Mouse (Mus musculus) A20 (cell line): ENCODE results near the gene Osbp.

Experiments
- DNase-seq: peaks from one replicate; pipeline ENCODE4 v3.0.0-alpha.2; 2011; ENCODE audit warnings: low read depth, low spot score

Osbp gene

GRCm38 (mm10) chr19:12010916-12011559 is 45.3 kb downstream of the Osbp start:
- DNase-seq = peak; percentile 93

- DNase-seq = peak; percentile 97
Observed at GRCm38 (mm10) chr19:12011560-12012556, 46.1 kb downstream of the Osbp start.

- no peak for DNase-seq
Observed at GRCm38 (mm10) chr19:12012615-12013014, 46.9 kb downstream of the Osbp start.

GRCm38 (mm10) chr19:12013228-12013627 is 47.5 kb downstream of the Osbp start:
- peak; percentile 74 for DNase-seq

GRCm38 (mm10) chr19:12015708-12016107 is 50.0 kb downstream of the Osbp start:
- DNase-seq = peak; percentile 43

GRCm38 (mm10) chr19:12016192-12016591 is 50.5 kb downstream of the Osbp start:
- DNase-seq = no peak

- no peak for DNase-seq
Observed at GRCm38 (mm10) chr19:12024149-12024548, 58.4 kb downstream of the Osbp start.

- no peak for DNase-seq
Observed at GRCm38 (mm10) chr19:12025333-12025732, 59.6 kb downstream of the Osbp start.

GRCm38 (mm10) chr19:12026606-12027005 is 60.9 kb downstream of the Osbp start:
- DNase-seq = no peak

- DNase-seq = no peak
Observed at GRCm38 (mm10) chr19:12037727-12038126, 72.0 kb downstream of the Osbp start.

- no peak for DNase-seq
Observed at GRCm38 (mm10) chr19:12041217-12041616, 75.5 kb downstream of the Osbp start, which contains the start of gene Olfr1423. TSS of gene Olfr1423 (minus strand) at chr19:12041317.

- DNase-seq = no peak
Observed at GRCm38 (mm10) chr19:12043163-12043562, 77.4 kb downstream of the Osbp start.
